Mouse (Mus musculus): ENCODE measurements around the gene Fbxw8. TPM values are rescaled to one million over a fixed set of nuclear protein-coding genes. Genes with fewer than 3 reads are reported as not detected.
A peak's percentile ranks its signal among the peaks of the same experiment; 100 is the strongest.

Fbxw8 gene
- polyA plus RNA-seq, 1 experiment from 2014 or later = 7.1 TPM

DNA sequence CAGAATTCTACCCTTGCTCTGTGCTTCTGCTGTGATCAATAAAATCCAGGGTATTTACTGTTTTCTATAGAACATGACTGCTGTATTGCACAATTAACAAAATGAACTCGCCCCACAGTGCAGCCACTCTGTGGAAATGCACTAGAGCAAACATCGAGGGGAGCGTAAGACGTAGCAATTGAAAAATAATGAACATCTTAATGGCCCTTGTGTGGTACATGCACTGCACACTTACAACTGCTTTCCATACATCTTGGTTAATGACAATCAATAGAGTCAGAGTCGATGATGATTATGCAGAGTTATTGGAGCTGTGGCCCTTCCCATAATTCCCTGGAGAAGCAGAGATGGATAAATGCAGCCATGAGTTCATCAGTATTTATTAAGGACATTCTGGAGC, 36.3 kb downstream of the Fbxw8 start:
- TF ChIP-seq EP300 (IDR thresholded peaks at IDR 0.05; ENCODE audit: low read depth) (no peak), CTCF (IDR thresholded peaks at IDR 0.05; ENCODE audit: low read depth) (no peak)
- Histone ChIP-seq H3K9me3 (ENCODE audit: low read length) (no peaks in the 10 kb centered on the region), H3K36me3 (replicated peaks; ENCODE audit: insufficient read depth, low read length) (peaks cover 11% of the 10 kb centered on the region; the same call in 1 of the 2 replicates), H3K4me3 (ENCODE audit: low read depth, low read length) (no peak overlapping the region), H3K9ac (replicated peaks) (no peak overlapping the region), H3K27ac (ENCODE audit: low read depth) (no peak overlapping the region; the same call in 1 of the 2 replicates), H3K4me1 (ENCODE audit: insufficient read depth) (peaks cover 8% of the 10 kb centered on the region), H3K4me2 (ENCODE audit: low read depth, low read length) (peak overlapping the region; percentile 15; the same call in 1 of the 2 replicates), H3K27me3 (ENCODE audit: insufficient read depth, low read length) (no peaks in the 10 kb centered on the region)
- peak; percentile 78 for ATAC-seq
- DNase-seq = no peak
- 79% methylated on average over 5 of the region's 5 CpGs for WGBS (ENCODE audit: insufficient replicate concordance)

DNA sequence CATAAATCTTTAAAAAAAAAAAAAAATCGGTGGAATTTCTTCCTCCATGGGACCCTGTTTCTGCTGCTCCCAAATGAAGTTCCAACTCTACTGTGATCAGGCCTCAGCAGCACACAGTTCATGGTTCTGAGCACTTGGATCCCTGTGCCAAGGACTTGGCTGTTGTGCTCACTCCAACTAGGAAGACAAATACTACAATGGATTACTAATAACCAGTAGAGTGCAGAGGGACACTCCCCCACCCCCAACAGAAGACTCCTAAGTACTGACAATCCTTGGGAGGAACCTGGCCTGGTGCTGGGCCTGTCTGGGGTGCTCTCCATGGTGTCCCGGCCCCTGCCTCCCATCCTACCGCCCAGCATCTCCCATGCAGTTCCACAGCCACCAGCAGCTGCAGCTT, 36.9 kb downstream of the Fbxw8 start:
- no peaks in the 10 kb centered on the region for H3K27me3 ChIP-seq (ENCODE audit: insufficient read depth, low read length)
- H3K27ac ChIP-seq (ENCODE audit: low read depth) = peak overlapping the region; percentile 64; the same call in 1 of the 2 replicates
- H3K9me3 ChIP-seq (ENCODE audit: low read length) = no peaks in the 10 kb centered on the region
- DNase-seq (no peak), ATAC-seq (peak; percentile 61)
- peaks cover 11% of the 10 kb centered on the region; the same call in 1 of the 2 replicates for H3K36me3 ChIP-seq (replicated peaks; ENCODE audit: insufficient read depth, low read length)
- TF ChIP-seq EP300 (IDR thresholded peaks at IDR 0.05; ENCODE audit: low read depth) (no peak), CTCF (IDR thresholded peaks at IDR 0.05; ENCODE audit: low read depth) (no peak)
- peak overlapping the region; percentile 15; the same call in 1 of the 2 replicates for H3K4me2 ChIP-seq (ENCODE audit: low read depth, low read length)
- no peak overlapping the region for H3K9ac ChIP-seq (replicated peaks)
- H3K4me1 ChIP-seq (ENCODE audit: insufficient read depth) = peaks cover 8% of the 10 kb centered on the region
- H3K4me3 ChIP-seq (ENCODE audit: low read depth, low read length) = no peak overlapping the region
- WGBS (ENCODE audit: insufficient replicate concordance) = 87% methylated on average over 3 of the region's 3 CpGs

DNA sequence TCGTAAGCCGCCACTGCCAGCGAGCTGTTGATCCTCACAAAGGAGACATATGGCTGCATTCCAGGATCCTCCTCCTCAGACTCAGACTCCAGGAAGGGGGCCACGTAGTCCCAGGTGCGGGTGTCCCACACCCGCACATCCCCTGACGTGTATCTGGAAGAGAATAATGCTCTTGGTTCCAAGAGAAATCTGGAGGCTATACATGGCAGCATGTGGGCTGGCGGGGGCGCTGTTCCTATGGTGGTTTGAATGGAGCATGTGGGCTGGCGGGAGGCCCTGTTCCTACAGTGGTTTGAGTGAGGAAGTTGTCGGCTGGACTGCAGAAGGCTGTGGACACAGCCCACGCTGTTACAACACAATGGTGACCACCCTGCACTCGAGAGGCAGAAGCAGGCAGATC, 41.6 kb downstream of the Fbxw8 start:
- DNase-seq = no peak
- H3K9ac ChIP-seq (replicated peaks) = no peak overlapping the region
- no peaks in the 10 kb centered on the region for H3K4me1 ChIP-seq (ENCODE audit: insufficient read depth)
- no peak for TF ChIP-seq EP300 (IDR thresholded peaks at IDR 0.05; ENCODE audit: low read depth)
- H3K36me3 ChIP-seq (replicated peaks; ENCODE audit: insufficient read depth, low read length) = peaks cover 25% of the 10 kb centered on the region
- H3K9me3 ChIP-seq (ENCODE audit: low read length) = no peaks in the 10 kb centered on the region
- ATAC-seq = no peak
- 79% methylated on average over 11 of the region's 13 CpGs for WGBS (ENCODE audit: insufficient replicate concordance)
- H3K27ac ChIP-seq (ENCODE audit: low read depth) = no peak overlapping the region
- H3K27me3 ChIP-seq (ENCODE audit: insufficient read depth, low read length) = no peaks in the 10 kb centered on the region
- no peak overlapping the region for H3K4me2 ChIP-seq (ENCODE audit: low read depth, low read length)
- H3K4me3 ChIP-seq (ENCODE audit: low read depth, low read length) = no peak overlapping the region

DNA sequence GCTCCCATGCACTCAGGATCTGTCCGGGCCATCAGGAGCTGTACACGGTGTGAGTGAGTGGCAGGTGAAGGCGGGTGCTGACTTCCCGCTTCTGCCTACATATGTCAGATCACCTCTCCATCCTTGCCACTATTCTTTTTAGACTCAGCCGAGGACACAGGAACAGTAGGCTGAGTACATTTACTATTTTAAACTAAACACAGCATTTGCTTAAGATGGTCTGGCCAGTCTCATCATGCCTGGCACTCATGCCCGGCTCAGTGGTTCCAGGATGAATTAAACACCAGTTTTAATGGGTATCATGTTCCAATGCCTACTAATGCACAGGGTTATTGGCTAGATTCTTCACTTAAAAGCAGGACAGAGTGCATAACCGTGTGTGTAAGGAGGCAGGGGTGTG, 42.2 kb downstream of the Fbxw8 start:
- Histone ChIP-seq H3K4me2 (ENCODE audit: low read depth, low read length) (no peak overlapping the region), H3K36me3 (replicated peaks; ENCODE audit: insufficient read depth, low read length) (peaks cover 25% of the 10 kb centered on the region), H3K4me3 (ENCODE audit: low read depth, low read length) (no peak overlapping the region), H3K27ac (ENCODE audit: low read depth) (no peak overlapping the region), H3K9ac (replicated peaks) (no peak overlapping the region), H3K4me1 (ENCODE audit: insufficient read depth) (no peaks in the 10 kb centered on the region), H3K27me3 (ENCODE audit: insufficient read depth, low read length) (no peaks in the 10 kb centered on the region), H3K9me3 (ENCODE audit: low read length) (no peaks in the 10 kb centered on the region)
- 91% methylated on average over 7 of the region's 7 CpGs for WGBS (ENCODE audit: insufficient replicate concordance)
- TF ChIP-seq EP300 (IDR thresholded peaks at IDR 0.05; ENCODE audit: low read depth) (no peak), CTCF (IDR thresholded peaks at IDR 0.05; ENCODE audit: low read depth) (no peak)
- ATAC-seq = no peak
- DNase-seq = no peak

DNA sequence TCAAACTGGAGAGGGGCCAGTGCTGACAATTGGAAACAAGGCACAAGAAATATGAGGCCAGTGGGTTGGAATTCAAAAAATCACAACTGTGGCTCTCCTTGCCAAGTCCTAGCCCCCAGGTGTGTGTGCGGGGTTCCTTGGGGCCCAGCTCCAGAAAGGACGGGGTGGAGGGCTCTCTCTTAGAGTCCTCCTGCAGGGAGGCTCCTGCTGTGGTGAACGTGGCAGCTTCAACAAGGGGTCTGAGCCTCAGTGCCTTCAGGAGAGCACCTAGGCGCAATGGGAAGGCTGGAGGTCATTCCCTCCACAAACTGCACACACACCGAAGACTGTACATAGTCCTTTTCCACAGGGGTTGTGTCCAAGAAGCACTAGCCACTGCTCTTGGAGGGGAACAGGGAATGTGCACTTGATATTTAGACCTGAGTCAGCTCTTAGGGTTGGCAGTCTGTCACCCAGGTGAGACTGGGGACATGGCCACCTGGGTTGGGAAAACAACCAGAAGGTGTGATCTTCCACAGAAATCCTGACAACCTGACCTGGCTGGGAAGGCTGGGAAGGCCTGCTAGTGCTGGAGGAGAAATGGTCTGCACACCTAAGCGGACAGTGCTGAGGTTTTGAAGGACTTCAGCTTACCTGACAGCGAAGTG, 46.3 kb downstream of the Fbxw8 start:
- TF ChIP-seq EP300 (IDR thresholded peaks at IDR 0.05; ENCODE audit: low read depth) (no peak), CTCF (IDR thresholded peaks at IDR 0.05; ENCODE audit: low read depth) (no peak)
- H3K27me3 ChIP-seq (ENCODE audit: insufficient read depth, low read length) = no peaks in the 10 kb centered on the region
- H3K4me1 ChIP-seq (ENCODE audit: insufficient read depth) = no peaks in the 10 kb centered on the region; the same call in 1 of the 2 replicates
- DNase-seq (no peak), ATAC-seq (no peak)
- H3K27ac ChIP-seq (ENCODE audit: low read depth) = no peak overlapping the region
- no peak overlapping the region for H3K9ac ChIP-seq (replicated peaks)
- WGBS (ENCODE audit: insufficient replicate concordance) = 89% methylated on average over 7 of the region's 7 CpGs
- H3K4me2 ChIP-seq (ENCODE audit: low read depth, low read length) = no peak overlapping the region
- H3K4me3 ChIP-seq (ENCODE audit: low read depth, low read length) = no peak overlapping the region
- H3K9me3 ChIP-seq (ENCODE audit: low read length) = no peaks in the 10 kb centered on the region
- H3K36me3 ChIP-seq (replicated peaks; ENCODE audit: insufficient read depth, low read length) = peaks cover 23% of the 10 kb centered on the region

DNA sequence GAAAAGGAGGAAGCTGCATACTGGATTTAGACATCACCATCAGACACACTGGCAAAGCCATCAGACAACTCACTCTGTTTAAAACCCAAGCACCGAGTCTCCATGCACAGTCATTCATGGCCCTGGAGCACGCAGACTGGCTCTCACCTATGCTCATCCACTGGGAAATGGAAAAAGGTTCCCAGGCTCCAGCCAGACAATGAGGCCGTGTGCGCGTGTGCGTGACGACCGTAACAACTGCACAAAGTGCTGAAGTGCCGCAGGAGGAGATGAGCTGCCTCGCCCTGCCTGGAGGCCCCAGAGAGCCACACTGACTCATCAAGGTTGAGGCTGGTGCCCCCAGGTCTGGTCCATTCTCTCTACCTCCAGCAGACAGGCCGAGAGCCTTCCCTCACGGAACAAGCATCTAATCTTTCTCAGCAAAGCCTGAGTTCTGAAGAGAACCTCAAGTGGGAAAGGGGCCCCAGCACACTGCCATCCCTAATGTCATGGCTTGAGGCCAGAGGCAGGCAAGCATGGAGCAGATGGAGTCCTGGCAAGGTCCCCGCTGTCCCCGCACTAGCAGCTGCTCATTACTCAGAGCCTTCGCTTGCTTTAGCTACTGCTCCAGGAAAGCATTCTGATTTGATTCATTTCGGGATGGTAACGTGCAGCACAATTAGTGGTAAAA, 47.0 kb downstream of the Fbxw8 start:
- DNase-seq = no peak
- WGBS (ENCODE audit: insufficient replicate concordance) = 87% methylated on average over 17 of the region's 17 CpGs
- H3K36me3 ChIP-seq (replicated peaks; ENCODE audit: insufficient read depth, low read length) = peaks cover 23% of the 10 kb centered on the region

More for the DNA sequence above, 47.0 kb downstream of the Fbxw8 start:
- TF ChIP-seq EP300 (IDR thresholded peaks at IDR 0.05; ENCODE audit: low read depth) = no peak
- TF ChIP-seq CTCF (IDR thresholded peaks at IDR 0.05; ENCODE audit: low read depth) = no peak
- no peak overlapping the region for H3K4me2 ChIP-seq (ENCODE audit: low read depth, low read length)
- H3K27me3 ChIP-seq (ENCODE audit: insufficient read depth, low read length) = no peaks in the 10 kb centered on the region
- no peaks in the 10 kb centered on the region for H3K9me3 ChIP-seq (ENCODE audit: low read length)
- H3K4me1 ChIP-seq (ENCODE audit: insufficient read depth) = no peaks in the 10 kb centered on the region; the same call in 1 of the 2 replicates
- H3K4me3 ChIP-seq (ENCODE audit: low read depth, low read length) = no peak overlapping the region
- ATAC-seq = no peak
- no peak overlapping the region for H3K9ac ChIP-seq (replicated peaks)
- H3K27ac ChIP-seq (ENCODE audit: low read depth) = no peak overlapping the region
